Mouse (Mus musculus): Measurements from ENCODE around the gene Taldo1. TPM values are rescaled to one million over a fixed set of nuclear protein-coding genes. Genes with fewer than 3 reads are reported as not detected.
A peak's percentile ranks its signal among the peaks of the same experiment; 100 is the strongest.
"Not testable (repeated sequence)": the region's sequence is repeated elsewhere in the genome, so short reads cannot be mapped to it uniquely, and the experiment has no call there.

Taldo1 gene
- total RNA-seq, 1 experiment from 2014 or later = 295 TPM

DNA sequence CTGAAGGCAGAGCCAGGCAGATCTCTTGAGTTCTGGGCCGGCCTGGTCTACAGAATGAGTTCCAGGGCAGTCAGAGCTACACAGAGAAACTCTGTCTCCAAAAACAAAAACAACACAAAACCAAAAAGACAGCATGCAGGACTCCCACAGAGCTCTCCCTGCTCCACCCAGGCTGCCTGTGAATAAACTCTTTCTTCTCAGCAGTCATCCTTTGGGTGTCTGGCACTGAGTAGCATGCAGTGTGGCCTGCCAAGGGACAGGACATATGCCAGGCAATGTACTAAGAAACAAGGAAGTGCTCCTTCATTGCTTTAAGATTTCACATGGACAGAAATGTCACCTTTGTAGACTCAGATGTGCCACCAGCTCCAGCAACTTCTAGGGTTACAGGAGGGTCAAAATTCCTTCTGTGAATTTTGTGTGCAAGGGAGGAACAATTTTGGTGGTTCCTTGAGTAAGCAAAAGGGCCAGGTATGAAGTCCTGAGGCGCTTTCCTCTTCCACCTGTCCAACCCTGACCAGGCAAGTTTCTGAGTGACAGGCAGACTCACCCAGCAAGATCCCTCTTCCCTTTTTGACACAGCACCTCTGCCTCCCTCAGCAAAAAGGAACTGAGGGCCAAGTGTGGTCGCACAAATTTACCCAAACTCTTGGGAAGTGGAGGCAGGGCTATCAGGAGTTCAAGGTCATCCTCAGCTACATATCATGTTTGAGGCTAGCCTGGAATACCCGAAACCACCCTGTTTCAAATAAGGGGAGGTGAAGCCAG lies 10.7 kb upstream of the Taldo1 start:
- peak; percentile 51 for ATAC-seq (replicated peaks; ENCODE audit: low read depth, poor library complexity, severe bottlenecking)

DNA sequence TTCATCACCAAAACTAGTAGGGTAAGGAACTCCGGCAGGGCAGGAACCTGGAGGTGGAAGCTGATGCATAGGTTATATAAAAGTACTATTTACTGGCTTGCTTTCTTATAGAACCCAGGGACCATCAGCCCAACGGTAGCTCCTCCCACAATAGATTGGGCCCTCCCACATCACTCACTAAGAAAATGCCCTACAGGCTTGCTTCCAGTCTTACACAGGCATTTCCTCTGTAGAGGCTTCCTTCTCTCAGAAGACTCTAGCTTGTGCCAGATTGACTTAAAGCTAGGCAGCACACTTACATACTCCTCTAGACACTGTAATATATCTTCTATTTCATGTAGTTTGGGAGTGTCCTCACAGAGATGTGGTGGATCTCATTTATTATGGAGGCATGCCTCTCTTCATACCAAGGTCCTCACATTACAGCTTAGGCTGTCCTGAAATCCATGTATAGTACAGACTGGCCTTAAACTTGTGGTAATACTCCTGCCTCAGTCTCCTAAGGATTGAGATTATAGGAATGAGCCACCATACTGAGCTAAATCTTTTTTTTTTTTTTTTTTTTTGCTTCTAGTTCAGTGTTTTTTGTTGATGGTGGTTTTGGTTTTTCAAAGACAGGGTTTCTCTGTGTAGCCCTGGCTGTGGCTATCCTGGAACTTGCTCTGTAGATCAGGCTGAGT lies 4.1 kb upstream of the Taldo1 start:
- no peak for ATAC-seq (replicated peaks; ENCODE audit: low read depth, poor library complexity, severe bottlenecking)

DNA sequence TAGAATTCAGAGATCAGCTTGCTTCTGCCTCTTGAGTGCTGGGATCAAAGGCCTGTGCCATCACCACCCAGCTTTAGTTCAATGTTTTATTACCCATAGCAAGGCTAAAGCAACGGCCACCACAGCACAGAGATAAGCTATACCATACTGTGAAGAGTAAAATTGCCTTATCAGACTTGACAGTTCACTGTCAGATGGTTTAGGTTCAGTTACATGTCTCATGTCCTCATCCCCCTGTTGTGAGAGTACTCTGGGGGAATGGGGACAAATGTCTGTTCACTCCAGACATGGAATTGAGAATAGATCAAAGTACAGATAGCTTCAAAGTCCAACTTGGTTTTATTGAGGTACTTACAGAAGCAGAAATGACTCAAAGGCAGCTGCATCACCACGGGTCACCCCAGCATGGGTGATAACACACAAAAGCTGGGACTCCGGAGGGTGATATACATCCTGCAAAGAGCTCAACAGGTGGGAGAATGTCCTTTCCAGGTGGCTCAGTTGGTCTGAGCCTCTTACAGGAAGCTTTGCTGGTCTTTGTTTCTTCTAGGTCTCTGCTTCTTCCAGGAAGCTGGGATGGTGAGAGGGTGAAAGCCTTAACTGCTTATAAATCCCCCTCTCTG lies 3.4 kb upstream of the Taldo1 start:
- ATAC-seq (replicated peaks; ENCODE audit: low read depth, poor library complexity, severe bottlenecking) = no peak

DNA sequence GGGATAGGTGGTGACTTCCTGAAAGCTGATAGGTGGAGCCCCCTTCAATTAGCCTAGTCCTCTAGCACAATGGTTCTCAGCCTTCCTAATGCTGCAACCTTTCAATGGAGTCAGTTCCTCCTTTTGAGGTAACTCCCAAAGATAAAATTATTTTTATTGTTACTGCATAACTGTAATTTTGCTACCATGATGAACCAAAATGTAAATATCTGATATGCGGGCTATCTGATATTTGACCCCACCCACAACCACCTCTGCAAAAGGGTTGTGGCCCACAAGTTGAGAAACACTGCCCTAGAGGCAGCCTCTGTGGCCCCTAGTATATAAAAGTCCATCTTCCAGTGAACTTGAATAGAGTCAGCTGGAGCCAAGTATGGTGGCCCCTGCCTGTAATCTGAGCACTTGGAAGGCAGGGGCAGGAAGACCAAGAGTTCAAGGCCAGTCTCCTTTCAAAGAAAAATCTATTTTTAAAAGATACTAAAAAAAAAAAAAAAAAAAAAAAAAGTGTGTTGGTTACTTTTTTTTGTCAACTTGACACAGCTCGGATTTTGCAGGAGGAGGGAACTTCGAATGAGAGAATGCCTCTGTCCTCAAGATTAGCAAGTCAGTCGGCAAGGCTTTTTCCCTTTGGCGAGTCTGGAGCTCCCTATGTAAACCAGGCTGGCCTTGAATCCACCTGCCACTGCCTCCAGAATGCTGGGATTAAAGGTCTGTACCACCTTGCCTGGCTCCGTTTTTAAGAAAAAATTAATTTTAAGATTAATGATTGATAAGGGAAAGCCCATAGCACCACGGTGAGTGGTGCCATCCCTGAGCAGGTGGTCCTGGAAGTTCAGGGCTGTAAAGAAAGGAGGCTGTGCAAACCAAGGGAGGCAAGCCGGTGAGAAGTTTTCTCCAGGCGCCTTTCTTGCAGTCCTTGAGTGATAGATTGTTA lies 1.4 kb upstream of the Taldo1 start:
- ATAC-seq (replicated peaks; ENCODE audit: low read depth, poor library complexity, severe bottlenecking) = no peak

DNA sequence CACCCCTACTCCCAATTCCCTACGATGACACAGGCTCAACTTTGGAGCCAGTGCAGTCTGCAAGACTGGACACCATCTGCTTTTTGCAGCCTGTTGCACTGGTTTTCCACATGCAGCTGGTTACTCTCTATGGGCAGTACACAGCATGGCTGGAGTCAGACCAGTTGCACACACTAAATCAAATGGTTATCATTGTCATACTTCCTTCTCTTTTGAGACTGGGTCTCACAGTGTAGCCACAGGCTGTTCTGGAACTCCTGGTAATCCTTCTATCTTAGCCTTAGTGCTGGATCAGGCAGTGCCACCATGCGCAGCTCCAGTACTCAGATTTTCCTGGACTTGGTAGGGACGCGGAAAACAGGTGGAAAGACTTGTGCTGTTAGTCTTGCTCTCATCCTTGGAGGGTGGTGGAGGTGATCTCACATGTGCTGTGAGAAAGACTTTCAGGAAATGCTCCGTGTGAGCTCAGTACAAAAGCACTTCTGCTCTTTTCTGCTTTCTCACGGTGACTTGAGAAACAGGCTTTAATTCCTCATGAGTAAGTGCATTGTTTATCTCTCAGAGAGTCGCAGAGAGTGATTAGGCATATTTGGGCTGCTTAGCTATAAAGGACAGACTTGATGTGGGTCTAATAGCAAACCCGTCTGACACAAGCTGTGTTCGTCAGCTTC lies 688 bp downstream of the Taldo1 start:
- peak; percentile 42 for ATAC-seq (replicated peaks; ENCODE audit: low read depth, poor library complexity, severe bottlenecking)

DNA sequence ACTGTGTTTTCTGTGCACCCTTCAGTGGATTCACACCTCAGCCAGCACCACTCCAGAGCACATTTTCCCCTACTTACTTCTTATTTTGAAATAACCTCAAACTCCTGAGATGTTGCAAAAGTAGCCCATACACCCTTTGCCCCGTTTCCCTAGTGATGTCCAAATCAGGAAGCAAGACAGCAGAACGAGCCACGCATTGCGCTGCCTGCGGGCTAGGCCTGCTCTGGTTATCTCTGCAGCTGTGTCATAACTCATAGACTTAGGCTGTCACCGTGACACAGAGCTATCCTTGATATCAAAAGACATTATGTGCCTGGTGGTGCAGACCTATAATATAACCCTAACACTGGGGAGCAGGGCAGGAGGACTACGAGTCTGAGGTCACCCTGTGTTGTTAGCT lies 2.2 kb downstream of the Taldo1 start:
- ATAC-seq (replicated peaks; ENCODE audit: low read depth, poor library complexity, severe bottlenecking) = peak; percentile 60

DNA sequence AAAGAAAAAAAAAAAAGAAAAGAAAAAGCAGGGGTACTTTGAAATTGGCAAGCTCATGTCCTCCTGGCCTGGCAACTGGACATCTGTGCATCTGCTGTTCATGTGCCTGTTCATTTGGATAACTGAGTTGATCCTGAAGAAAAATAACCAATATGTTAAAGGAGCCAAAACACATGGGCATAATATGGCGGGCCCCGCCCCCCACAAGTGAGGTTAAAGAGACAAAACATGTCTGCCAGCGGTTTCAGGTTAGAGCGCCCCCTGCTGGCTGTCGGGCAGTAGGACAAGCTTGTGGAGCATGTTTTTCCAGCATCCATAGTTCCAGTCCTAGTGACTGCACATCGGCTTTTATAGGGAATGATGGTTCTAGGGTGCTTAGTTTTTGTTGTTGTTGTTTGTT lies 2.8 kb downstream of the Taldo1 start:
- 0 out of 2 replicates have a peak, but pooled peaks have one; percentile 13 for ATAC-seq (replicated peaks; ENCODE audit: low read depth, poor library complexity, severe bottlenecking)

DNA sequence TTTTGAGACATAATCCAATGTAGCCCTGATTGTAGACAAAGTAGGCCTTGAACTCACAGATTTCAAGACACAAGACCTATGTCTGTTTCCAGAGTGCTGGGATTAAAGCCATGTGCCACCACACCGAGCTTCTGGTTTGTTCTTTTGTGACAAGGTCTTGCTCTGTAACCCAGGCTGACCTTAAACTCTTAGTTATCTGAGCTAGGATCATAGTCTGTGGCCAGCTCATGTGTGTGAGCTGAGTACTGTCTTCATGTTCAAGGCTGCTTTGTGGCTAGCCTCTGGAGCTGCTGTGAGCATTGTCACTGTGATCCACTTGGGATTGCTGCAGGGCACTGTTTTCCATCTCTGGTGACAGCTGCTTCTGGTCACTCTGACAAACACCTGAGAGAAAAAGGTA lies 3.3 kb downstream of the Taldo1 start:
- no peak for ATAC-seq (replicated peaks; ENCODE audit: low read depth, poor library complexity, severe bottlenecking)

DNA sequence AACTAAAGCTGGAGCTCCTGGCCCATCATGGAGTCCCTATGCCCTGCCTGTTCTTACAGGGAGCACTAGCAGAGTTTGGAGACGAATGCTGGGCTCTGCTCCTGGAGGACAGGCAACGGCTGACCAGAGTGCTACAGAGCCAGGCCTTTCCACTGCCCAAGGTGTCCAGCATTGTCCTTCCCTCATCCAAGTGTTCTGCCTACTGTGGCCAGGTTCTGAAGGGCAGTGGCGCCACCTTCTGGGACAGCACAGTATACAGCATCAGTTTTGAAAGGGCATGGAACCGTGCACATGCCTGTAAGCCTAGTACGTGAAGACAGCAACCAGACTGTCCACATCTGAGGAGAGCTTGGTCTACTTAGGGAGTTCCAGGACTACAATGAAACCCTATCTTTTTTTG lies 11.3 kb downstream of the Taldo1 start:
- peak; percentile 87 for ATAC-seq (replicated peaks; ENCODE audit: low read depth, poor library complexity, severe bottlenecking)

DNA sequence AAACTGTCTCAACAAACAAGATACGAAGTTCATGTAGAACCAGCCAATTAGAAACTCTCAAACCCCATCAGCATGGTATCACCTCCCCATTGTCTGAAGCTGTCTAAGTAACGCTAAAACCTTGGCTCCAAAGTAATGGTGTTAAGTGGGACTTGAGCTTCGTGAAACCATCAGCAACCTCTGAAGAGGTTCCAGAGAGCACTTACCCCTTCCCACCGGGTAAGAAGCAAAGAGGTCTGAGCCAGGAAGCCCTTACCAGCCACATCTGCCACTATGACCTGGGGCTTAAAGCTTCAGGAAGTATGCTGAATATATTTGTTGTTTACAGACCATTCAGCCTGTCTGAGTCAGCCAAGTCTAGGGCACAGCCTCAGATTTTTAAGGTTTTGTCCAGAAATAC lies 13.5 kb downstream of the Taldo1 start:
- ATAC-seq (replicated peaks; ENCODE audit: low read depth, poor library complexity, severe bottlenecking) = no peak

DNA sequence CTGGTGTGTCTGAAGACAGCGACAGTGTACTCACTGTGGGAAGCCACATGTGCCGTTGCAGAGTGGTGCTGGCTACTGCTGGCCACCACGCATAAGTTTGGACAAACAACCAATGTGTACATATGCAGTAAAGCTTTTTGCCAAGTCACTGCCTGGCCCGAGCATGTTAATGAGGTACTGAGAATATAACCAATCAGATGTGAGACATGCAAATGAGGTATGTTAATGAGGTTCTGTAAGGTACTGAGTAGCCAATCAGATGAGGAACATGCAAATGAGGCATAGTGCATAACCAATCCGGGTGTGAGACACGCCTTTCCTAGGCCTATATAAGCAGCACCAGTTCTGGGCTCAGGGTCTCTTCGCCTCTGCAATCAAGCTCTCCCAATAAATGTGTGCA lies 15.7 kb downstream of the Taldo1 start:
- ATAC-seq (replicated peaks; ENCODE audit: low read depth, poor library complexity, severe bottlenecking) = not testable (repeated sequence)

DNA sequence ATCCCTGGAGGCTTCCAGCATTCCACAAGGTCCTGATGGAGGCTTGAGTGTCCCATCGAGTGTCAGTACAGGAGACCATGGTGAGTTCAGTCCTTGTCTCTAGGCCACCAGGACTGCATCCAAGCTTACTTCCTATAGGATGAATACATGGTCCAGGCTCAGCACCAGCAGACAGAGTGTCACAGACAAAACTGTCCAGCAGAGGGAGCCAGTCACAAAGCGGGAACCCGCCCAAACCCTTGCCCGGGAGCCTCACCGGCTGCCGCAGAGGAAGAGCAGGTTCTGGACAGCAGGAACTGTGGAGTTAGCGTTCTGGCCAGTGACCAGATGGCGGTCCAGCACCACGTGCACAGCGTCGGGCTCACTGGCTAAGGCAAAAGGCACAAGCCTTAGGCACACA lies 16.8 kb downstream of the Taldo1 start:
- ATAC-seq (replicated peaks; ENCODE audit: low read depth, poor library complexity, severe bottlenecking) = peak; percentile 93

DNA sequence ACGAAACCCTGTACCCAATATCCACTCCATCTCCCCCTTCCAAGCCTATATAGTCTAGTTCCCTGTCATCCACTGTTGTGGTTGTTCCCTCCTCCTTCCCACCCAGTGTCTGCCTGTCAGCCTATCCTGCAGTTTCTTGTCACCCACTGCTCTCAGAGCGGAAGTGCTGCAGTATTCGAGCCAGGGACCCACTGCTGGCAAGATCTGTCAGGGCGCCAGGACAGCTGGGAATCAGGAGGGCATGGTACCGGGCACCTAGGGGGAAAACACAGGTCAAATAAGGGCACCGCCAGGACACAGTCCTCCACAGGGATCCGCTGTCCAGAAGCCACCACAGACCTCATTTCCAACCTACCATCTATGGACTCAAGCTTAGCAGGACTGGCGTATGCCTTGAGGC lies 18.6 kb downstream of the Taldo1 start:
- ATAC-seq (replicated peaks; ENCODE audit: low read depth, poor library complexity, severe bottlenecking) = no peak

DNA sequence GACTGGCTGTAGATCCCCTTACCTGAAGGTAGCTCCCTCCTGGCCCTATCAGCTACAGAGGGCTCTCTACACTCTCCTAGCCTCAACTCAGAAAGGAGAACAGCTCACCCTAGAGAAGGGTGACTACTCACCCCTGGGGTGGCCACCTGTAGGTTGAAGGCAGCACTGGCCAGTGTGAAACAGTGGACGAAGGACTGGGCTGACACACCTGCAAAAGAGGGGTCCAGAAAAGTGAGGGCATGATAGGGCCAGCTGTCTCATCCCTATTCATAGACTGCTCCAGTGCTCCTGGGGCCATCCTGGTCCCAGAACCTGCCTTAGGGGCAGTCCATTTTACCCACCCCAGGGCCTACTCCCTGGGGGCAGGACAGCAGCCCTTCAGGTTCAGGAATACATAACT lies 19.7 kb downstream of the Taldo1 start:
- no peak for ATAC-seq (replicated peaks; ENCODE audit: low read depth, poor library complexity, severe bottlenecking)

DNA sequence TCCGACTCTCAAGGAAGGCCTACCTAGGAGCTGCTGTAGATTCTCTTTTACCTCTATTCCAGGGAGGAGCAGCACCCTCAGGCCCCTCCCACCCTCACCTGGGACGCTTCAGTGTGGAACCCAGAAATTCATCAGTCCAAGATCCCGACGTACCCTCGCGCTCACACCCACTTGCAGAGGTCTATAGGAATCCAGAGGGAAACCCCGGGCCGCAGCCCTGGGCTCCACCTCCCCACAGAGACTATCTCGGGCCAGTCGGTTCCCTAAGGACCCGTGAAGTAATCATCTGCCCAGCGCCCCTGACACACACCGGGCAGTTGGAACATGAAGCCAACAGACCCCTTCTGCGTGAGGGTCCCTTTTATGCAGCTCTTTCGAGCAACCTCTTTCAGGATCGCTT lies 21.3 kb downstream of the Taldo1 start:
- ATAC-seq (replicated peaks; ENCODE audit: low read depth, poor library complexity, severe bottlenecking) = no peak

DNA sequence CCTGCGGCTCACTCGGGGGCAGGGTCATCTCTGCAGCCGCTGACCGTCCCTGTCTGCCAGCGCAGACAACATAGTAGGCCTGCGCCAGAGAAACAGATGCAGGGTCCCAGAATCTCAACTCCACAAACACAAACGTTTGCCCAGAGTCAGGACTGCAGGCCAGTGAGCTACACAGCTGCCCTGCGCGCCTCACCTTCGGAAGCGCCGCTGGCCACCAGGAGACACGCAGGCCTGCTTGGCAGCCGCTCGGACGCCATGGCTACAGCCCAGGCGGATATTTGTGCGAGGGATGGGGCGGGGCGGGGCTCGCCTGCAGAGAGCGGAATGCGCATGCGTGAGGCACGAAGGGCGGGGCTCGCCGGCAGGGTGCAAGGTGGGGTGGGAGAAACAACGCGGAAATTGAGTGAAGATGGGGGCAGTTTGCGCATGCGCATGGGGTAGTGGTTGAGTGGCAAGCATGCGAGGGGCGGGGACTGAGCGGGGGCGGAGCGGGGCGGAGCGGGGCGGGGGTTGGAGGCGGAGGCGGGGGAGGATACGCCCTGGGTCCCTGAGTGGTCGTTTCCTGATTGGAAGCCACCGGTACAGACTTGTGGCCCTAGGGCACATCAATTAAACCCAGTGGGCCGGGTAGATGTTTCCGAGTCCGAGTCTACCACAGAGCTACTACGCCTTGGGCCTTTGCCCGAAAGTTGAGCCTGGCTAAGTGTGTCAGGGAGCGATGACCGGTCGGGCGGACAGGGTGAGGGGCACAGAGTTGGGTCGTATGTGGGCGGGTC lies 22.0 kb downstream of the Taldo1 start, which contains the start of gene Gatd1:
TSS of gene Gatd1 (minus strand) at position 328 of the 776 bp plus-strand sequence.
- ATAC-seq (replicated peaks; ENCODE audit: low read depth, poor library complexity, severe bottlenecking) = peak; percentile 88

DNA sequence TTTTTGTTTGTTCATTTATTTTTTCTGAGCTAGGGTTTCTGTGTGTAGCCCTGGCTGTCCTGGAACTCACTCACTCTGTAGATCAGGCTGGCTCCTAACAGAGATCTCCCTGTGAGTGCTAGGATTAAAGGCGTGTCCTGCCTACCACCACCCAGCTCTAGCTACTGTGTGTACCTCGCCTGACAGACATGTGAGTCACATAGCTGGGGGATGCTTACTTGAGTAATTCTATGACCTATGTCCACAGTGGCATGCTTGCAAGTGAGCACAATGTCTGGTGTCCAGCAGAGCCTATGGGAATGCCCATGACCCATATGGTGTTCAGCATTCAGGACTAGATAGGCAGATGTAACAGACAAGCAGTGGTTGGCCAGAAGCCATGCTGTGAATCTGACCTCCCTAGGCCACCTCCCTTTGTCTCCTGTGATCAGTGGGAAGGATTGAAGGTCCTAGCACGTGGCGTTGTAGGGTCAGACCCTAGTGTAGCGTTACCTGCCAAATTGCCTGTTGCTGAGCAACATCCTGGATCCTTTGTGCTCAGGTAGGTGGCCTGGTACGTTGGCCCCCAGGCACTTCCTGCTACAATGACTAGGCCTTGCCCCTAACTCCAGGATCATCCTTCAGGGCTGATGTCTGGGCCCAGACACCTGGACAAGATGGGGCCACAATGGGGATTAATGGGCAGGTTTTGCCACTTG lies 24.3 kb downstream of the Taldo1 start:
- no peak for ATAC-seq (replicated peaks; ENCODE audit: low read depth, poor library complexity, severe bottlenecking)
